Mouse (Mus musculus) hindbrain, postnatal 0 days (tissue): Measurements from ENCODE around the gene Zcchc8. TPM values are rescaled to one million over a fixed set of nuclear protein-coding genes. Genes with fewer than 3 reads are reported as not detected.
"Not testable (repeated sequence)": the region's sequence is repeated elsewhere in the genome, so short reads cannot be mapped to it uniquely, and the experiment has no call there.

Source experiments
- ATAC-seq: fragments of 200-750 bp; cut with Nextera tagmentation; 2 replicates; pipeline ENCODE4 v1.8.0; 2017; ENCODE audit warnings: mild to moderate bottlenecking, moderate TSS enrichment, moderate library complexity
- DNase-seq: peaks from one replicate; pipeline ENCODE4 v3.0.0-alpha.2; 2015; ENCODE audit warnings: low spot score
- H3K27ac ChIP-seq: fragments of 300-500 bp; sonication (generic); 2 replicates; pipeline ENCODE4 v1.5.1; 2014; ENCODE audit warnings: mild to moderate bottlenecking
- H3K27me3 ChIP-seq: fragments of 300-500 bp; sonication (generic); 2 replicates; pipeline ENCODE4 v1.6.1; 2014; ENCODE audit warnings: low read length, mixed read lengths; ENCODE audit not compliant: insufficient read depth
- H3K36me3 ChIP-seq: fragments of 300-500 bp; sonication (generic); 2 replicates; pipeline ENCODE4 v1.6.1; 2014; ENCODE audit warnings: low read length, mixed read lengths; ENCODE audit not compliant: insufficient read depth
- H3K4me1 ChIP-seq: fragments of 300-500 bp; sonication (generic); 2 replicates; pipeline ENCODE4 v1.6.1; 2014; ENCODE audit warnings: antibody characterized with exemption, low read length, mixed read lengths; ENCODE audit not compliant: insufficient read depth
- H3K4me2 ChIP-seq: fragments of 300-500 bp; sonication (generic); 2 replicates; pipeline ENCODE4 v1.6.1; 2014; ENCODE audit warnings: low read depth, mild to moderate bottlenecking, low read length, moderate library complexity, mixed read lengths
- H3K4me3 ChIP-seq: fragments of 300-500 bp; sonication (generic); 2 replicates; pipeline ENCODE4 v1.5.1; 2014; ENCODE audit warnings: low read length
- H3K9ac ChIP-seq: fragments of 300-500 bp; sonication (generic); replicated peaks from 2 replicates; pipeline ENCODE4 v1.6.1; 2014; ENCODE audit warnings: mild to moderate bottlenecking, low read length, moderate library complexity, mixed read lengths
- H3K9me3 ChIP-seq: fragments of 300-500 bp; sonication (generic); 2 replicates; pipeline ENCODE4 v1.6.1; 2016; ENCODE audit warnings: low read length, mixed read lengths
- CTCF ChIP-seq: IDR thresholded peaks from 2 replicates; pipeline ENCODE4 v1.5.1; 2016; ENCODE audit warnings: antibody characterized with exemption, control low read depth, low read depth
- WGBS: fragments of 180-500 bp; shearing (Covaris S2); extraction: QIAGEN DNeasy Blood & Tissue Kit; methylation state at CpG from one replicate; pipeline ENCODE4 v1.1.7; 2014; 5-methylcytosine and 5-hydroxymethylcytosine counted together
- polyA plus RNA-seq: library from polyadenylated mRNA; unstranded; fragments of >200 nt; fragmentation: Nextera tagmentation; extraction: Ambion mirVana; gene quantifications from 2 replicates; pipeline ENCODE4 v1.2.1, GENCODE M21; 2015
- total RNA-seq: library from RNA; depleted of rRNA; stranded (reverse); fragments of >200 nt; gene quantifications from 2 replicates; pipeline ENCODE4 v1.2.3, GENCODE M21; 2014; rRNA removed

Zcchc8 gene
- total RNA-seq: 23.9 and 26.5 TPM in 2 replicates
- 40.0 and 46.8 TPM in 2 replicates for polyA plus RNA-seq

GRCm38 (mm10) chr5:123720328-123721311 is at the start of gene Zcchc8:
TSS of gene Zcchc8 (minus strand) at chr5:123721100.
- Histone ChIP-seq H3K9me3 (no peaks in the 10 kb centered on the region), H3K27me3 (no peaks in the 10 kb centered on the region), H3K36me3 (peaks cover 9% of the 10 kb centered on the region; the same call in 1 of the 2 replicates), H3K9ac (peak within 1 kb of the TSS; percentile 64), H3K27ac (peak within 1 kb of the TSS; percentile 85), H3K4me2 (peak within 1 kb of the TSS; percentile 92), H3K4me3 (peak within 1 kb of the TSS; percentile 59), H3K4me1 (no peaks in the 10 kb centered on the region)
- WGBS: under 1% methylated on average over 83 of the region's 83 CpGs
- DNase-seq (peak; percentile 98), ATAC-seq (peak; percentile 100)
- no peak for TF ChIP-seq CTCF

GRCm38 (mm10) chr5:123766455-123766854 is 45.6 kb upstream of the Zcchc8 start:
- 94% methylated on average over 11 of the region's 11 CpGs for WGBS
- not testable (repeated sequence) for H3K36me3 ChIP-seq, ATAC-seq

GRCm38 (mm10) chr5:123765506-123765905 is 44.6 kb upstream of the Zcchc8 start:
- ATAC-seq: no peak

More at GRCm38 (mm10) chr5:123766455-123766854, 45.6 kb upstream of the Zcchc8 start:
- H3K27ac ChIP-seq, H3K27me3 ChIP-seq, H3K4me2 ChIP-seq, H3K4me3 ChIP-seq, H3K9me3 ChIP-seq, H3K9ac ChIP-seq, DNase-seq, H3K4me1 ChIP-seq: not testable (repeated sequence)

GRCm38 (mm10) chr5:123749065-123750064 is 28.5 kb upstream of the Zcchc8 start, which contains the start of the genes Rsrc2 and Kntc1:
TSS of gene Rsrc2 (minus strand) at chr5:123749414.
TSS of gene Kntc1 (plus strand) at chr5:123749716.
- Histone ChIP-seq H3K4me2 (peak within 1 kb of the TSS; percentile 76), H3K4me1 (peaks cover 15% of the 10 kb centered on the region), H3K9me3 (no peaks in the 10 kb centered on the region), H3K27me3 (no peaks in the 10 kb centered on the region), H3K36me3 (peaks cover 4% of the 10 kb centered on the region), H3K9ac (peak within 1 kb of the TSS; percentile 71), H3K4me3 (peak within 1 kb of the TSS; percentile 79), H3K27ac (peak within 1 kb of the TSS; percentile 99)
- under 1% methylated on average over 63 of the region's 63 CpGs for WGBS
- peak; percentile 99 for ATAC-seq
- peak; percentile 100 for DNase-seq
- TF ChIP-seq CTCF: peak; percentile 39; the same call in 1 of the 2 replicates

More at GRCm38 (mm10) chr5:123765506-123765905, 44.6 kb upstream of the Zcchc8 start:
- Histone ChIP-seq H3K27ac (no peak overlapping the region), H3K27me3 (no peaks in the 10 kb centered on the region), H3K36me3 (no peaks in the 10 kb centered on the region), H3K9me3 (no peaks in the 10 kb centered on the region), H3K4me2 (no peak overlapping the region), H3K4me1 (no peaks in the 10 kb centered on the region), H3K9ac (no peak overlapping the region), H3K4me3 (no peak overlapping the region)
- no peak for DNase-seq
- 95% methylated on average over 11 of the region's 11 CpGs for WGBS
- TF ChIP-seq CTCF: no peak

- Histone ChIP-seq H3K36me3 (peaks cover 12% of the 10 kb centered on the region), H3K4me1 (peaks cover 15% of the 10 kb centered on the region), H3K4me3 (peak overlapping the region; percentile 79), H3K27ac (peak overlapping the region; percentile 99), H3K4me2 (peak overlapping the region; percentile 76), H3K27me3 (no peaks in the 10 kb centered on the region), H3K9me3 (no peaks in the 10 kb centered on the region), H3K9ac (peak overlapping the region; percentile 71)
- DNase-seq (peak; percentile 3), ATAC-seq (no peak; the same call in 1 of the 2 replicates)
- 2% methylated on average over 18 of the region's 18 CpGs for WGBS
- TF ChIP-seq CTCF: no peak
Observed at GRCm38 (mm10) chr5:123748339-123749064, 27.6 kb upstream of the Zcchc8 start.
